Mouse (Mus musculus): ENCODE data around the gene Mrps24. TPM values are rescaled to one million over a fixed set of nuclear protein-coding genes. Genes with fewer than 3 reads are reported as not detected.

Mrps24 gene
- polyA plus RNA-seq (2012; rRNA removed; ENCODE audit: low replicate concordance) = 126 and 279 TPM in 2 replicates

GRCm38 (mm10) chr11:5715630-5716105 lies at the start of gene Mrps24:
Gene Mrps24 (minus strand): TSS chr11:5715680.

GRCm38 (mm10) chr11:5761820-5762632 lies 46.5 kb upstream of the Mrps24 start, which contains the start of gene Urgcp:
Gene Urgcp (minus strand): TSS chr11:5762376.

Other genes starting within 250 kb of the Mrps24 start
- gene Xbp1, start 195.0 kb downstream of the Mrps24 start, polyA plus RNA-seq (2012; rRNA removed; ENCODE audit: low replicate concordance) = 128 and 200 TPM in 2 replicates
- 5.9 and 6.0 TPM in 2 replicates for gene Ccdc117, start 173.5 kb downstream of the Mrps24 start, polyA plus RNA-seq (2012; rRNA removed; ENCODE audit: low replicate concordance)
- not detected in 2 replicates for gene Ankrd36, start 146.0 kb downstream of the Mrps24 start, polyA plus RNA-seq (2012; rRNA removed; ENCODE audit: low replicate concordance)
- 26.4 and 26.7 TPM in 2 replicates for gene Urgcp, start 46.7 kb upstream of the Mrps24 start, polyA plus RNA-seq (2012; rRNA removed; ENCODE audit: low replicate concordance)
- gene Dbnl, start 72.8 kb upstream of the Mrps24 start, polyA plus RNA-seq (2012; rRNA removed; ENCODE audit: low replicate concordance) = 70.4 and 81.9 TPM in 2 replicates
- 0.96 and 522 TPM in 2 replicates for gene Pgam2, start 88.1 kb upstream of the Mrps24 start, polyA plus RNA-seq (2012; rRNA removed; ENCODE audit: low replicate concordance)
- 41.3 and 55.8 TPM in 2 replicates for gene Polm, start 122.3 kb upstream of the Mrps24 start, polyA plus RNA-seq (2012; rRNA removed; ENCODE audit: low replicate concordance)
- 229 and 247 TPM in 2 replicates for gene Aebp1, start 146.3 kb upstream of the Mrps24 start, polyA plus RNA-seq (2012; rRNA removed; ENCODE audit: low replicate concordance)
- gene Pold2, start 162.6 kb upstream of the Mrps24 start, polyA plus RNA-seq (2012; rRNA removed; ENCODE audit: low replicate concordance) = 90.6 and 184 TPM in 2 replicates
- not detected in 2 replicates for gene Myl7, start 183.1 kb upstream of the Mrps24 start, polyA plus RNA-seq (2012; rRNA removed; ENCODE audit: low replicate concordance)
- gene Gck, start 234.4 kb upstream of the Mrps24 start, polyA plus RNA-seq (2012; rRNA removed; ENCODE audit: low replicate concordance) = 0.44 and 0.52 TPM in 2 replicates
- 46.1 and 72.5 TPM in 2 replicates for gene Ykt6, start 240.0 kb upstream of the Mrps24 start, polyA plus RNA-seq (2012; rRNA removed; ENCODE audit: low replicate concordance)

Data from mammary gland, adult 2 months (tissue).